Mouse (Mus musculus): Measurements from ENCODE around the gene Slc25a42. TPM values are rescaled to one million over a fixed set of nuclear protein-coding genes. Genes with fewer than 3 reads are reported as not detected.

The Slc25a42 gene
- 14.6 TPM for polyA plus RNA-seq (2017; shearing (Covaris generic))

GRCm38 (mm10) chr8:70212112-70213055, at the start of gene Slc25a42:
Gene Slc25a42, minus strand, starts transcription at chr8:70212305.

GRCm38 (mm10) chr8:70234080-70234780, 22.1 kb upstream of the Slc25a42 start, which contains the start of the genes Sugp2 and Armc6:
Gene Sugp2, plus strand, starts transcription at chr8:70234226.
Gene Armc6, minus strand, starts transcription at chr8:70234466.

GRCm38 (mm10) chr8:70172043-70172681, 39.9 kb downstream of the Slc25a42 start, which contains the start of gene Tmem161a:
Gene Tmem161a, plus strand, starts transcription at chr8:70172356.

GRCm38 (mm10) chr8:70139026-70139857, 72.9 kb downstream of the Slc25a42 start, which contains the start of the genes Rfxank, Borcs8 and Mef2b:
Gene Rfxank, minus strand, starts transcription at chr8:70139154.
Gene Borcs8, plus strand, starts transcription at chr8:70139499.
Gene Mef2b, plus strand, starts transcription at chr8:70139711.

Other genes with a start within 250 kb of the Slc25a42 start
- gene Gatad2a, start 215.9 kb downstream of the Slc25a42 start, polyA plus RNA-seq (2017; shearing (Covaris generic)): 29.4 TPM
- 50.6 TPM for gene Mau2, start 169.6 kb downstream of the Slc25a42 start, polyA plus RNA-seq (2017; shearing (Covaris generic))
- 78.6 TPM for gene Sugp1, start 169.5 kb downstream of the Slc25a42 start, polyA plus RNA-seq (2017; shearing (Covaris generic))
- 0.37 TPM for gene Tm6sf2, start 139.4 kb downstream of the Slc25a42 start, polyA plus RNA-seq (2017; shearing (Covaris generic))
- not detected for gene Hapln4, start 128.8 kb downstream of the Slc25a42 start, polyA plus RNA-seq (2017; shearing (Covaris generic))
- not detected for gene Ncan, start 91.4 kb downstream of the Slc25a42 start, polyA plus RNA-seq (2017; shearing (Covaris generic))
- gene Nr2c2ap, start 81.0 kb downstream of the Slc25a42 start, polyA plus RNA-seq (2017; shearing (Covaris generic)): 59.8 TPM
- 45.4 TPM for gene Rfxank, start 73.2 kb downstream of the Slc25a42 start, polyA plus RNA-seq (2017; shearing (Covaris generic))
- 66.7 TPM for gene Borcs8, start 72.8 kb downstream of the Slc25a42 start, polyA plus RNA-seq (2017; shearing (Covaris generic))
- gene Mef2b, start 72.6 kb downstream of the Slc25a42 start, polyA plus RNA-seq (2017; shearing (Covaris generic)): 2.1 TPM
- gene Tmem161a, start 39.9 kb downstream of the Slc25a42 start, polyA plus RNA-seq (2017; shearing (Covaris generic)): 64.2 TPM
- 37.7 TPM for gene Sugp2, start 21.9 kb upstream of the Slc25a42 start, polyA plus RNA-seq (2017; shearing (Covaris generic))
- gene Armc6, start 22.2 kb upstream of the Slc25a42 start, polyA plus RNA-seq (2017; shearing (Covaris generic)): 15.6 TPM
- 1.3 TPM for gene Homer3, start 70.5 kb upstream of the Slc25a42 start, polyA plus RNA-seq (2017; shearing (Covaris generic))
- 59.3 TPM for gene Ddx49, start 90.2 kb upstream of the Slc25a42 start, polyA plus RNA-seq (2017; shearing (Covaris generic))
- gene Cope, start 90.2 kb upstream of the Slc25a42 start, polyA plus RNA-seq (2017; shearing (Covaris generic)): 349 TPM
- gene Cers1, start 103.5 kb upstream of the Slc25a42 start, polyA plus RNA-seq (2017; shearing (Covaris generic)): not detected
- not detected for gene Gdf1, start 117.5 kb upstream of the Slc25a42 start, polyA plus RNA-seq (2017; shearing (Covaris generic))
- gene Upf1, start 141.0 kb upstream of the Slc25a42 start, polyA plus RNA-seq (2017; shearing (Covaris generic)): 6.2 TPM
- gene Comp, start 161.3 kb upstream of the Slc25a42 start, polyA plus RNA-seq (2017; shearing (Covaris generic)): 1.1 TPM
- gene Crtc1, start 227.3 kb upstream of the Slc25a42 start, polyA plus RNA-seq (2017; shearing (Covaris generic)): 19.0 TPM